Mouse (Mus musculus): ENCODE measurements at regions not wholly inside any gene's neighbourhood (a gene's known extent, or its start where the extent isn't known, plus 50 kb on each side); places are given as distances from the start of the nearest gene placed in this dataset.

DNA sequence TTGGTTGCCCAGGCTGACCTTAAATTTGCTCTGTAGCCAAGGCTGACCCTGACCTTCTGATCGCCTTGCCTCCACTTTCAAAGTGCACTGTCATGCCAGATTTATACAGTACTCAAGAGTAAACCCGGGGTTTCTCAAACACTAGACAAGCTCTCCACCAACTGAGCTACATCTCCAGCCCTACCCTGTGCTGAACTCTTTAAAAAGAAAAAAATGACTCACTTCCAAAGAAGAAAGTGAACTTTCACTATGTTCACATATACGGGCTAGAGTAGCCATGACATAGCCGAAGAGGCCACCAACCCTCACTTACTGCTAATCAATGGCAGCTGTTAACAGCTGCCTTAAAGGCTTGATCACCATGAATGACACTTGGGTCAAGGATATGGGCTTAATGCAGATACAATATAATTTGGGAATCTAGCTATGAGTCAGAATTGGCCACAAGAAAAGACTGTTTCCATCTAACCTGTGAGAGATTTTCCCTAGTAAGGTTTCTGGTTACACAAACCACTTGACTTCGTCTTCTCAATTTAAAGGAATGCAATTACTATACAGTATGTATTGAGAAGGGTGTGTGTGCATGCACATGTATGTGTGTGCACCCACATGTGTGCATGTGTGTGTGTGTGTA lies 157.4 kb upstream of the Tgfbr2 start:
- no peak for DNase-seq (ENCODE audit: low spot score in 2 of 2)

DNA sequence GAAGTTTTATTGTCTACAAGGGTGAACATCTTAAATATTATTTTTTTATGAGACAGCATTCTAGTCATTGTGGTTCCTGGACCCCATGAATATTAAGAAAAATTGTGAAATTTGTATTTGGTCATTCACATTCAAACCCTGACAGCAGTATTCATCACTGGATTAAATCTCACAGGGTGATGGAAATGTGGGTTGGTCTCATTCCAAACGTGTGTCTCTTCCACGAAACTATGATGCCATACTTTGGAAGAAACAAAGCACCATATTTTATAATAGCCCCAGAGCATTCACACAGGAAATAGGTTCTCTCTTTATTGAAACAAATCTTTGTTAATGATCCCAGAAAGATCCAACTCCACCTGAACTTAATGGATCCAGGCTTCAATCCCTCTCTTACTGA lies 156.2 kb upstream of the Tgfbr2 start:
- DNase-seq (ENCODE audit: low spot score in 2 of 2), result no peak

DNA sequence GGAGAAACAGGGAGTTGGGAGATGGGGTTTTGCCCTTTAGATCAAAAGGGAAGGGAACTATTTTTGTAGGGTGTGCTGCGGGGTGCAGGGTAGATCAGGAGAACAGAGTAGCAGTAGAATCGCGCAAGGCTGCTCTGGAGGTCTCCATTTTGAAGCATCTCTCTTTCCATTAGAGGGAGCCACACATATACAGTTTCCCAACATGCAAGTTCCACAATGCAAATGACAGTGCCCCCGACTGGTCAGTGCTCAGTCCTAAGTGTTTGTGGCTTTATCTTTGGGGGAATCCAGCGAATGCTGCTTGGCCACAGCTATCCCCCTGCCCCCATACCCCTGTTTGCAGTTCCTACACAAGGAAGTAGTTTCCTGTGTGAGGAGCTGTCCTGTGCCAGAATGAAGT lies 155.6 kb upstream of the Tgfbr2 start:
- no peak for DNase-seq (ENCODE audit: low spot score in 2 of 2)

DNA sequence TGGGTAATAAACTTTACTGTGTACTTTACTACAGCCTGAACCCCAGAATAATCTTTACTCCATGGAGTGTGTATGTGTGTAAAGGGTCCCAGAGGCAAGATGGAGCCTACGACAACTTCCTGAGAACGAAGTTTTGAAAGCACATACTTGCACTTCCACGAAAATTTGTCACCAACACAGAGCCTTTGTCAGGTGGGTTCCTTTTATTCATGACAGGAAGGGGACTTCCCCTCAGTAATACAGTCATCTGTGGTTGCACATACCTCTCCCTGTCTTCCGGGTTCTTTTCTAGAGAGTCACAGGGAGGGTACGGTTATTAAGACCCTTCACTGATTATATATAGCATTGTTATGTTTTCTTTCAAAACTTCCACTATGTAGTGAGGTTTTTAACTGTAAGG lies 154.0 kb upstream of the Tgfbr2 start:
- DNase-seq (ENCODE audit: low spot score in 2 of 2), result no peak

DNA sequence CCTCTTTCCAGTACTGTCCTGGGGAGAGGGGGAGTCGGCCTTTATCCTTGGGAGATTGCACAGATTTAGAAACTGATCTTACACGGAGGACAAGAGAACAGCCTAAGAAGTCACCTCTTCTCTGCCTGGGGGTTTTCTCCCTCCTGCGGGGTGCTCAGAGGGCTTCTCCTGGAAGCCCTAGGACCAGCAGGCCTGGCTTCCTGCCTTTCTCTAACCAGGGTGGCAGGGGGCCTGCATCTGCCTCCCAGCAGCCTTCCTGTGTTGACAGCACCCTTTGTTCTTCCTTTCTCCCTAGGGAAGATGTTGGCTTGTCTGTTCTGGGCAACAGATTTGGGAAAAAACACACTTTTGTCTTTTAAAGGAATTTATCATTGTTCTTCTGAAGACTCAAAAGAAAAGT lies 153.0 kb upstream of the Tgfbr2 start:
- DNase-seq (ENCODE audit: low spot score in 2 of 2), result no peak

DNA sequence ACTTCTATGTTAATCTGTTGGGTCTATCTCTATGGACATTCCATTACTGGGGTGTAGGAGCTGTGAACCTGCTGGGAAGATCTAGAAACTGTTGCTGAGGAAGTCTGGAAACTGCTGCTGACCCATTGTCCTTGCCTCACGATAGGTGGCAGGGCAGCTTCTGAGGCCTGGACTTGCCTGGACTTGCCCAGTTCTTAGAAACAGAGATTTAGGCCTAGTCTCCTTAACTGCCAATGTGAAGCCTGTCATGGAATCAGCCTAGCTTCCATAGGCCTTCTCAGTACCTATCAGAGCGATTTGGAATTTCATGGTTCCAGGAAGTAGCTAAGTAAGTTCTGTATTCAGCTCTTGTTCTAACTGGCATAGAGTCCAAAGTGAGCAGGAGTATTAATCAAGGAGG lies 151.9 kb upstream of the Tgfbr2 start:
- DNase-seq (ENCODE audit: low spot score in 2 of 2), result no peak

DNA sequence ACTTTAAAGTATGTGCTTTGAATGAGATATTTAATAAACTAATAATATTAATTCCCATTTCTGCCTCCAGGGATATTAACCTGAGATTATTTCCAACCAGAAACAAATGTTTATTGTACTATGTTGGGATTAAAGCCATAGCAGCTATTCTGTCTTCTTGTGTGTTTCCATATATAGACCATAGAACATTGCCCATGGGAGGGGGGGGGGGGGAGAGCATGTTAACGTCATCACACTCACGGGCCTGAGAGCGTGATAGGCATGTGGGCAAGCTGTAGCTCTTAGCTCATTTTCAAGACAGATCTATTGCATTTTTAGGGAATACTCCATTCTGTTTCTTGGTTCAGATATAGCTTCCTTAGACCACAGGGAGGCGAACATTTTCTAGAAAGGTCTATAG lies 149.8 kb upstream of the Tgfbr2 start:
- DNase-seq (ENCODE audit: low spot score in 2 of 2), result no peak

DNA sequence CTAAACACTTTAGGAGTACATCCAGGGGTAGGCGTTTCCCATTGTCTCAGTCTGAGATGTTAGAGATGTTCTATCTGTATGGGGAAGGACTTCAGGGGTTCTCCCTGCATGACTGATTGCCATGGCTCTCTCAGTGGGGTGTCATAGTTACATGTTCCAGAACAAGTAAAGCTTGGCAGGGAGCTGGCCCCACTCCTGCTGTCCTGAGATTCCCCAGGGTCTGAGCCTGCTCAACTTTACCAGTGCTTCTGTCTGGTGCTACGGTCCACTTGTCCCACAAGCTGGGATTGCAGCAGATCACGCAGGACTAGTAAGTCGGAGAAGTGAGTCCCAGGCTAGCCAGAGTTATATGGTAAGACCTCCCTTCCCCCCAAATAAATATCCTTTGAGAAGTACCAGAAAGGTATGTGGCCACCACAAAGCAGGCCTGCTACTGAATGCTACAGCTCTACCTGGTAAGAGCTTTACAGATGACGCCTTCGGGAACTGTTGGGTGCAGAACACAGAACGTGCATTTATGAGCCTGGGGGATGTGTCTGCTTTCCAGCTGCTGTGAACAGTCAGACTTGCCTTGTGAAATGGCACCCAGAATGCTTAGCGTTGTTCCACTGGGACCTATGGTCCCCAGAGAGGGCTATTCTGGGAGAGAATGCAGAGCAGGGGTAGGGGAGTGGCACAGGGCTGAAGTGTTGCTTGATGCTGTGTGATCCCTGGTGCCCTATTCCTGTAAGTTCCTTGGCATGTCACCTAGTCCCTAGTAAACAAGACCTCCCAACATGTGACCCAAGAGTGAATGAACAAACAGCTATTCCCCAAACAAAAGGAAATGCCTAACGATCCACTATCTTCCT lies 148.9 kb upstream of the Tgfbr2 start:
- no peak for DNase-seq (ENCODE audit: low spot score in 2 of 2)

DNA sequence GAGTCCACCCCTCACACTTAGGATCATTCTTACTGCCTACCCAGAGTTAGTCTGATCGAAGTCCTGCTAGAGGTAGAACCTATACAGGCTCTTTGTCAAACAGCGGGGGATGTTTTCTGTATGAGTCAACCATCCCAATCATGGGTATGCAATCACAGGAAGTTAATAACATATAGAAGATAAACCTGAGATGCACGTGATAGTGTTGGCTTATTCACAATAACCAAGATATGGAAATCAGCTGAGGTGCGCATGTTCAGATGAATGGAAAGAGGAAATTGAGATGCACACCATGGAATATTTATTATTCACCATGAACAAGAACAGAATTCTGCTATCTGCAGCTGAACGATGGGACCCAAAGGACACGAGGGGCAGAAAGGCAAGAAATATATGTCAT lies 146.7 kb upstream of the Tgfbr2 start:
- no peak for DNase-seq (ENCODE audit: low spot score in 2 of 2)

DNA sequence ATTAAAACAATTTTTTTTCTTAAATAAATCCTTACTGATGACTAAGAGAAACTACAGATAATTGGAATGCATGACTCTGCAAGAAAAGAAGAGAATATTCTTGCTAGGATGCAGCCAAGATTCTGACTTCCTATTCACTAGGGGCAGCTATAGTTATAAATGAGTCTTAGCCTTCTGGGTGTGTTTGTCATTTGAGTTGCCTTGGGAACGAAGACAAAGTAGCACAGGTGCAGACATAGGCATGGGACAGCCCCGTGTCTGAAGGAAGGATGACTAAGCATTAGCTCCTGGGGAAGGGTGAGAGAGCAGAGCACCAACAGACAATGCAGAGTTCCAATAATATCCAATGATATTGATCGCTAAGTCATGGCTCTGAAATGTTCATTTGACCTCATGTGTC lies 144.3 kb upstream of the Tgfbr2 start:
- DNase-seq (ENCODE audit: low spot score in 2 of 2), result no peak

DNA sequence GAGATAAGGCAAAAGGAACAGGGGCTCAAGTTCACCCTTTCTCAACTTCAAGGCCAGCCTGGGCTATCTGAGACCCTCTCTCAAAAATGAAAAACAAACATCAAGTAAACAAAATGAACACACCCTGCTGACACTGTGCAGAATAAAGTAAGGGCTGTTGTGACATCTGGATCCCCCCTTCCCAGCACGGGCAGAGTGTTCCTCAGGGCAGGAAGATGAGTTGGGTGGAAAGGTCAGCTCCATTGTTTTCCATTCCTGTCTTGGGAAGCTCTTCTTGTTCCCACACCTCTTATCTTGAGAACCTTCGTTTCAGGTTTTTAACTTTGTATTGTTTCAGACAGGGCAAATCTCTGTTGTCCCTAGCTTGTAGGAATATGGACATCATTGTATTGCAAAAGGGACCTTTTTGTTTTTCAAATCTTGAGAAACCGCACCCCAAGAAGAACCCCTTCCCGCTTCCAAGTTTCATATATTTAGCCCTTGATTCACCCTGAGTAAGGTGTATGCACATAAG lies 141.5 kb upstream of the Tgfbr2 start:
- no peak for DNase-seq (ENCODE audit: low spot score in 2 of 2)

DNA sequence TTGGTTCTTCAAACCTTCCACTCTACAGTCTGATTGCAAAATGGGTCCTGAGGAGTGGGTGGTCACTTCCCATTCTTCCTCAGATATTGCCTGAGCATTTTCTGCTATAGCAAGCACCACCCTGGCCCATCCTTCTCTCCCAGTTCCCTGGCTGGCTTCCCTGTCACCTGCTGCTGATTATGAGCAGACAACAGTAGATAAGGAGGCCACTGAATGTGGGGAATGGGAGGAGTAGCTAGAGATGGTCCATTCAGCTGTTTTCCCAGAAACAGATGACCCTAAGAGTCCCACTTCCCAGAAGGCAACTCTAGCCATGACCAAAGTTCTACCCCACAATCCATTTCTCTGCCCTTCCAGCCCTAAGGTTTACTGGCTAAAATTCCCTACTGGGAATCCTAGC lies 139.6 kb upstream of the Tgfbr2 start:
- no peak for DNase-seq (ENCODE audit: low spot score in 2 of 2)

DNA sequence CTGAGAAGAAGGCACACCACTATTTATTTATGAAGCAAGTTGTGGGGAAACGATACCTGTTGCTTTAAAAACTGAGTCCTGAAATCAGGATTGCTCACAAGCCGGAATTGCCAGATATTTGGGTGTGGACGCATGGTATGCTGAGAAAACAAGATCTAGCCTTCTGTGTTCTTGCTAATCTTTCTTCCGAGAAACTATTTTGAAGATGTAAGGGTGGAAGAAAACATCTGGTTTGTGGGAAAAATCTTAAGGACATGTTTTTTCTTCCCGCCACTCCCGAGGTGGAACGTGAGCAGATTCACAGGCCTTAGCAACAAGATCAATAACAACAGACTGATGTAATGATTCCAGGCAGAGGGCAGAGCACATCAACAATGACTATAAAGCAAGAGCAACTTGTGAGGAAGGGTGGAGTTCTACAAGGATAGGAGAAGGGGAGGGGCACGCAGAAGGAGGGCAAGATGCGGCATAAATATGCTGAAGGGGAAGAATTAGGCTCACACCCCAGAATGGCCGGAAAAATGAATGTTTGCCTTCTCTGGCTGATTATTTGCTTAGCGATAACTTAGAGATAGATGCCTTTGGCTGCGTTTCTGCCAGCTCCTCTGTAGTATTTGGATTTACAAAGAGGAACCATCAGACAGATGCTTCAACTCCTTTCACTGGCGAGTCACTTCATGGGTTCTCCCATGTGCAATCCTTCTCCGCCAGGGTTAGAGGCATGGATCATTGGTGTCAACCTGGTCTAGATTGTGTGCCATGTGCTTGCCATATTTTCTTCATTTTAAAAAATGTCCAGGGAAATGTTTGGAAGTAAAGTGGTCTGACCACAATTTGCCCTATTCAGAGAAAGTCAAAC lies 139.0 kb upstream of the Tgfbr2 start:
- no peak for DNase-seq (ENCODE audit: low spot score in 2 of 2)

DNA sequence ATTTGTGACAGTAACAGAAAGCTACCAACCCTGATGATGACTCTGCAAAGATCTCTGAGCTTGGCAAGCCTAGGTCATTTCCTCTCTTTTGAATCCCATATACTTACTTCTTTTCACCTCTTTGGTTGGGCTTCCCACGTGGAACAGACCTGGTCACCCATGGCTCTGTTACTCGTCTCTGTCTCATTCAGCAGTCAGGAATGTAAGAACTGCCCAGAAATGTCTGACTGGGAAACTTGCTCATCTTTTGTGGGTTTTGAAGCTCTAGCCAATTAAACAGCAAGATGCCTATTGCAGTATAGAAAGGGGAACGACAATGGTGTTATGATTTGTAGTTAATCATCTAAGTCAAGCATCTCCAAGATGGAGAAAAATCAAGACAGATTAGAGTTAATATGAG lies 136.2 kb upstream of the Tgfbr2 start:
- no peak for DNase-seq (ENCODE audit: low spot score in 2 of 2)

DNA sequence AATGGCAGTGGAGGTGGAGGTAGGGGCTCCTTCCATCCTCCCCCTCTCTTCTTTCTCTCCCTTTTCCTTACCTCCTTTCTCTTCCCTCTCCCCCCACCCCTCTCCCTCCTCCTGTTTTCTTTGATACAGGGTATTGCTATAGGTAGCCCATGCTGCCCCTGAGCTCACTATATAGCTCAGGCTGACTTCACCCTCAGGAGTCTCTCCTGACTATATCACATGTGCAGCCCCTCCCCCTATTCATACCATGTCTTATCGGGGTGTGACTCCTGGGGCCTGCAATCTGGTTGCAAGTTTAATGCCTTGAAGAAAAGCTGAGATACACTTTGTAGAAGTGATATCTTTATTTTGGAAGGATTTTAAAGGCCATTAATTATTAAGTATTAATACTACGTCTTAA lies 126.4 kb upstream of the Tgfbr2 start:
- no peak for DNase-seq (ENCODE audit: low spot score in 2 of 2)

DNA sequence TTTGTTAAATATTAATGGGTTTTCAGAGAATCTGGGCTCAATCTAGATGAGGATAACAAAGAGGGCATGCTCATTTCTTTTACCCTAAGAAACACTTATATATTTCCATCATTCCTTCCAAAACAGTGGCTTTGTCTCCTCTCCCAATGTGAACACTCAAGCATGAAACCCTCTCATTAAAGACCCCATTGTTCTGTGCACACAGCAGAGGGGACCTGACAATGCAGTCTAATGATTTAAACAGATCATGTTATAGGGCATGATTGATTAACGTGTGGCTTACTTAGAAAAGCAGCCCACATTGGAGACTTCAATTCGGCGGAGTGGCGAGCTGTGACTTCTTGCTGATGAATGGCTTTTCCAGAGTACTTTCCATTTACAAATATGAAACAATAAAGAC lies 123.6 kb upstream of the Tgfbr2 start:
- no peak for DNase-seq (ENCODE audit: low spot score in 2 of 2)

DNA sequence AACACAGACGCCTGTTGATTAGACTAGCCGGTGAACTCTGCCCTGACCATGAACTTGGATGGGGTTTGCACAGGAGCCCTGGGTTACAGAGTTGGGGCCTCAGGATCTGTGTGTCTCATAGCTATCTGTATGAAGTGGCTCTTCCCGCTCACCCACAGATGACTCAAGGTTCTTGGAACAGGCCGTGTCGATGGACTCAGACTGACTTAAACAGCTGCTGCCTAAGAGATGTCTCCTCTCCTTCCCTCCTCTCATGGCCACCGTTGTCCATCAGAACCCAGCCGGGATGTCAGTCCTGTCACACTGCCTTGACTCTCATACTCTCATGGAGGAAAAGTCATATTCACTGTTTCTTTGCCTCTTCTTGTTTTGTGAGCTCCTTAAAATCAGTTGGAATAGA lies 121.2 kb upstream of the Tgfbr2 start:
- no peak for DNase-seq (ENCODE audit: low spot score in 2 of 2)

DNA sequence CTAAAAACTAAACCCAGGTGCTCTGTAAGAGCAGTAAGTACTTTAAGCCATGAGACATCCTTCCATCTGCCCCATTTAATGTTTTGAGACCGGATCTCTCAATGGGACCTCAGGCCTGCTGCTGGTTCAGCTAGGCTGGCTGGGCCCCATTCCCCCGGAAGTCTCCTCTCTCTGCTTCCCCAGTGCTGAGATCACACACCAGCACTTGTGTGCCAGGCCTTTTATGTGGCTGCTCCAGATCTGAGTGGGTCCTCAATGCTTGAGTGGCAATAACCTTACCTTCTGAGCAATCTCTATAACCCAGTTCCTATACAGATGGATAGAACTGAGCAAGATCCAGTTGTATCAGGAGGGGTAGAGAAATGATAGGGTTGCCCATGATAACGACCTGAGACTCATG lies 118.9 kb upstream of the Tgfbr2 start:
- no peak for DNase-seq (ENCODE audit: low spot score in 2 of 2)

DNA sequence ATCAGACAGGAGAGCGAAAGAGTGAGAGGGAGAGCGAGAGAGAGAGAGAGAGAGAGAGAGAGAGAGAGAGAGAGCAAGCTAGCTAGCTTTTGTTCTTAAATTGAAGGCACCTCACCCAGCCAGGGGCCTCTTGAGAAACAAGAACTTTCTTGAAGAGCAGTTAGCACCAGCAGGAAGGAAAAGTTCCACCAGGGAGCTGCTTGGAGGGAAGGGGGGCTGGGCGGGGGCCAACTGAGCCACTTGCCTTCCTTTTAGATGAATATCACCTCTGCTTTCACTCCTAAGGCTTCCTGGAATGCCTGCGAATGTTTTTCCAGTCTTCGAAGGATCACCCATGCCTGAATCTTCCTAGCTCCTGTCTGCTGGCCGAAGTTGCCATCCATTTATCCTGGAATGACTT lies 118.0 kb upstream of the Tgfbr2 start:
- DNase-seq (ENCODE audit: low spot score in 2 of 2), result no peak

DNA sequence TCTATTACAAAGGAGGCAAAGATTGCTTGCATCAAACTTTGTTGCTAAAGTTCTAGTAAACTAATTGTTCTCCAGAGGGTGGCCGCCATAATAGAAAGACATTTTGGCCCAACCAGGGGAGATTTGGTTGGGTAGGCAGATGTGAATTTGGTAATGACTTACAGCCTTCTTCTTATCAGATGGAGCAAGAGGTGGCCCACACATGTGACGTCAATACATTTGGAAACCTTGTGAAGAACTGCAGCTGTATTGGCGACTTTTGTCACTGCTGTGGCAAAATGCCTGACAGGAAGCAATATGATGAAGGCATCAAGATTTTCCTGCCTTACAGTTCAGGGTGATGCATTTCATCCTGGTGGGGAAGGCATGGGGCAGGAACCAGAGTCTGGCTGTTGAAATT lies 116.5 kb upstream of the Tgfbr2 start:
- DNase-seq (ENCODE audit: low spot score in 2 of 2), result no peak

DNA sequence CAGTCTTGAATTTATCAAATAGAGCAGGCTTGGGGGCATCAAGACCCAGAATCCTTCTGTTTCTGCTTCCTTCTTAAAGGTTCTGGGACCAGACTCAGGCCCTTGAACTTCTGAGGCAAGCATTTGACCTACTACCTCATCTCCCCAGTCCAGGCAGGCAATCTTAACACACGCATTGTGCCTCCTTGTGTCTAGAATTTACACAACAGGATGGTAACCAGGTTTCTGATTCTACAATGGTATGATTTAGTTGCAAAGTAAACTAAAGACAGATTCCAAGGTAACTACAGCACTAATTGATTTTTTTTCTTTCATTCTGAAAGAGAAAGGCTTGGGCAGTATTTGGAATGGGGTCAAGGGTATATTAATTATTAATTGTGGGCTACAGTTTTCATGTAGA lies 115.7 kb upstream of the Tgfbr2 start:
- DNase-seq (ENCODE audit: low spot score in 2 of 2), result no peak

DNA sequence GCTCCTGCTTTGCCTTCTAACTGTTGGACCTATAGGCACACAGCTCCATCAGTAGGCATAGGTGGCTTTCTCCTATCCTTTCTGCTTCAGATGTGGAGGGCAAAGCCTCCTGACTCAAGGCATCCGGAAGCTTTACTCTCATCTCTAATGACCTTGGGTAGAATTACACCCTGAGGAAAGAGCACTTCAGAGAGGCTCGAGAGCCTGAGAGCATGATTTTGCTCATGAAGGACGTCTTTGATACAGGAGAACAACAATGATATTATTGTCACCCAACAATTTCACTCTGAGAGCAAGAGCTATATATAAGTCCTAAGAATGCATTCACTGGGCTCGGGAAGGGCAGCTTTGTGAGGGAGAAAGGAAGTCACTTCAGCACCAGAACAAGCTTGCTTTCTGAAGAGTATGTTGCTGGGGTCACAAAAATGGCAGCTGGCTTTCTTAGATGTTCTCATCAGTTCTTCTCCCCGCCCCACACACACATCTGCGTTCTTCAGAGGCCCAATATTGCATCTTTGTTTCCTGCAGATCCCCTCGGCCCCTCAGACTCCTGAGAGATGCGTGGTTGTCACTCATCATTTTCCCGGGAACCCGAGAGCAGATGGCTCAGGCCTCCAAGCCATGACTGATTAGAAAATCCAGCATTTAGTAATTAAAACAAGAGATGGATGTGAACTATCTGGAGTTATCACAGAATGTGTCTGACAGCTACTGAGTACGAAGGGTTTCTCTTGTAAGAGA lies 110.7 kb upstream of the Tgfbr2 start:
- no peak for DNase-seq (ENCODE audit: low spot score in 2 of 2)

Data from cerebellum, postnatal 4 days (tissue).